Mouse (Mus musculus) forebrain, embryonic 11.5 days (tissue): ENCODE data around the gene Faap20. TPM values are rescaled to one million over a fixed set of nuclear protein-coding genes. Genes with fewer than 3 reads are reported as not detected.

Experiments
- ATAC-seq: fragments of 200-750 bp; cut with Nextera tagmentation; replicated peaks from 2 replicates; pipeline ENCODE4 v1.8.0; 2017; ENCODE audit warnings: moderate TSS enrichment; ENCODE audit not compliant: low FRiP score
- DNase-seq: peaks from one replicate; pipeline ENCODE4 v3.0.0-alpha.2; 2017; ENCODE audit warnings: low spot score
- H3K27ac ChIP-seq: fragments of 300-500 bp; sonication (generic); 2 replicates; pipeline ENCODE4 v1.5.1; 2014; ENCODE audit warnings: low read depth, low read length
- H3K27me3 ChIP-seq: fragments of 300-500 bp; sonication (generic); 2 replicates; pipeline ENCODE4 v1.6.1; 2014; ENCODE audit warnings: mild to moderate bottlenecking, low read length, mixed read lengths; ENCODE audit not compliant: control insufficient read depth, insufficient read depth
- H3K36me3 ChIP-seq: fragments of 300-500 bp; sonication (generic); 2 replicates; pipeline ENCODE4 v1.6.1; 2014; ENCODE audit warnings: mild to moderate bottlenecking, low read length, moderate library complexity, mixed read lengths; ENCODE audit not compliant: control insufficient read depth, insufficient read depth
- H3K4me1 ChIP-seq: fragments of 300-500 bp; sonication (generic); replicated peaks from 2 replicates; pipeline ENCODE4 v1.6.1; 2014; ENCODE audit warnings: low read length, mixed read lengths; ENCODE audit not compliant: control insufficient read depth, insufficient read depth
- H3K4me2 ChIP-seq: fragments of 300-500 bp; sonication (generic); 2 replicates; pipeline ENCODE4 v1.6.1; 2014; ENCODE audit warnings: low read depth, mild to moderate bottlenecking, low read length, moderate library complexity, mixed read lengths; ENCODE audit not compliant: severe bottlenecking
- H3K4me3 ChIP-seq: fragments of 300-500 bp; sonication (generic); 2 replicates; pipeline ENCODE4 v1.5.1; 2014; ENCODE audit warnings: low read depth, low read length
- H3K9ac ChIP-seq: fragments of 300-500 bp; sonication (generic); 2 replicates; pipeline ENCODE4 v1.6.1; 2014; ENCODE audit warnings: low read length
- H3K9me3 ChIP-seq: fragments of 300-500 bp; sonication (generic); 2 replicates; pipeline ENCODE4 v1.6.1; 2016; ENCODE audit warnings: low read length, mixed read lengths; ENCODE audit not compliant: control insufficient read depth
- WGBS: fragments of 180-500 bp; shearing (Covaris S2); extraction: QIAGEN DNeasy Blood & Tissue Kit; methylation state at CpG from one replicate; pipeline ENCODE4 v1.1.7; 2014; 5-methylcytosine and 5-hydroxymethylcytosine counted together
- polyA plus RNA-seq: library from polyadenylated mRNA; unstranded; fragments of >200 nt; fragmentation: Nextera tagmentation; extraction: Ambion mirVana; gene quantifications from 2 replicates; pipeline ENCODE4 v1.2.1, GENCODE M21; 2014

Gene Faap20
- polyA plus RNA-seq, result 105 and 107 TPM in 2 replicates

DNA sequence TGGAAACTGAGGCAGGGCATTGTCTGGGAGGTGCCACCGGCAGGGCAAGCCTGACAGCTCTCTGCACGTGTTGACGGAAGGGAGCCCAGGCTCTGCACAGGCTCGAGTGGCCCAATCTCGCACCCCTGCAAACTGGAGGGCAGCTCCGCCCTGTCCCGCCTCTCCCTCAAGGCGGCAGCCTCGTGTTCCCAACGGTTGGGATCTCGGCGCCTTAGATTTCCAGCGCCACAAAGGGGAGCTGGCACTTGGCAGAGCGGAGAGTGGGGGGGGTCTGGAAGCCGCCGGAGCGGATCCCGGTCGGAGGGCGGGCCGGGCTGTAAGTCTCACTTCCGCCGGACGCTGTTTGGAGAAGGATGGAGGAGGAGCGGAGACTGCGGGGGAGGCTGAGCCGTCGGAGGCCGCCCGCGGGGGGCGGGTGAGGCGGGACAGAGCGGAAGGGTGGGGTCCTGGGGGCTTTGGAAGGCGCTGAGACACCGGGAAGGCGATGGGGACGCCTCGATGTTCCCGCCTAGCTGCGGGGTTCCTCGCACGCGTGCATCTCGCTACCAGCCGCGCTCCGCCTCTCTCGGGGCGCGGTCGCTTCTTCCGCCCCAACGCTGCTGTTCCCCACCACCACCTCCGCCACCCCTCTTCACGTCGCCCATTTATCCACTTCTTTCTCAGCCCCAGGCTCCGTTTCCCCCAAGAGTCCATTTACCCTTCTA lies at the start of gene Faap20:
Faap20 (plus strand) TSS at position 155 of the 704 bp plus-strand sequence.
- peak within 1 kb of the TSS; percentile 89 for H3K4me2 ChIP-seq
- under 1% methylated on average over 58 of the region's 58 CpGs for WGBS

DNA sequence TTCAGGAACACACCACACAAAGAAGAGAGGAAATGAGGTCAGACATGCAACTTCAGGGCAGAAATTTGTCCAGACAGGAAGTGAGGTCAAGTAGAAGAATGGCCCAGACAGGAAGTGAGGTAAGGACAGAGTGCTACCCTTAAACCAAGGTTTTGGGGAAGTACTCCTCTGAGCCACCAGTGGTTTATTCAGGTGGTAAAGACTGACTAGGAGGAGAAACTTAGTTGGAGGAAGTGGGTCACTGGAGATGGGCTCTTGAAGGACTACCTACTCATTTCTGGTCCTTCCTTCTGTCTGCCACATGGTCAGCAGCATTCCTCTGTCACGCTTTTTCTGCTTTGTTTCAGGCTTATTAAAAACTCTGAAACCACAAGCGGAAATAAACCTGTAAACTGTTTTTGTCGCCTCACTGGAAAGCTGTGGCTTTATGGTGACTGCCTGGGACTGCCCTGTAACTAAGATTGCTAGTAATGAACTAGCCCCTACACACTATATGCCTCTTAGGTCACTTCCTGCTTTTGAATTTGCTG lies 48.7 kb upstream of the Faap20 start:
- no peaks in the 10 kb centered on the region for H3K9me3 ChIP-seq
- DNase-seq (no peak), ATAC-seq (no peak)
- 86% methylated on average over 3 of the region's 3 CpGs for WGBS
- peaks cover 1% of the 10 kb centered on the region; the same call in 1 of the 2 replicates for H3K4me1 ChIP-seq
- H3K27ac ChIP-seq, result no peak overlapping the region; the same call in 1 of the 2 replicates
- no peaks in the 10 kb centered on the region for H3K27me3 ChIP-seq
- no peaks in the 10 kb centered on the region for H3K36me3 ChIP-seq
- H3K4me2 ChIP-seq, result no peak overlapping the region
- no peak overlapping the region for H3K9ac ChIP-seq
- H3K4me3 ChIP-seq, result no peak overlapping the region

More for the DNA sequence above, at the start of gene Faap20:
- DNase-seq (peak; percentile 93), ATAC-seq (peak; percentile 90)
- no peaks in the 10 kb centered on the region for H3K9me3 ChIP-seq
- peaks cover 16% of the 10 kb centered on the region for H3K4me1 ChIP-seq
- H3K27ac ChIP-seq, result peak within 1 kb of the TSS; percentile 96
- H3K4me3 ChIP-seq, result peak within 1 kb of the TSS; percentile 49
- H3K27me3 ChIP-seq, result no peaks in the 10 kb centered on the region
- H3K36me3 ChIP-seq, result no peaks in the 10 kb centered on the region; the same call in 1 of the 2 replicates
- peak within 1 kb of the TSS; percentile 73 for H3K9ac ChIP-seq

DNA sequence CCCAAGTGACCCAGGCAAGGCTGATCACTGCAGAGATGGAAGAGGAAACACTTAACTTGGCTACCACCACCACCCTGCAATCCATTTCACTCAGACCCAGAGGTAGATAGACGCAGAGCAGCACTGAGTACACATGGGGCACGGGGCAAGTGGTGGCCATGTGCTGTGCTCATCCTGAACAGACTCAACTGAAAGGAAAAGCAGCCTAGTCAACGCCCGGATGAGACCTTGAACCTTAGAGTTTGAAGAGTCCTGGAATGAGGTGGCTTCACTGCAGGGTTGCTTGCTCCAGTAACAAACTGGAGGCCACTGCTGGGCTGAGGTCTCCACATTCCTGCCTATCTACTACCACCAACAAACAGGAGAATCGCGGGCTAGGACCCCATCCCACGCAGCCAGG lies 47.8 kb upstream of the Faap20 start:
- ATAC-seq (no peak), DNase-seq (no peak)
- H3K4me3 ChIP-seq, result no peak overlapping the region
- H3K9ac ChIP-seq, result no peak overlapping the region
- no peaks in the 10 kb centered on the region for H3K9me3 ChIP-seq
- H3K27ac ChIP-seq, result no peak overlapping the region
- no peaks in the 10 kb centered on the region for H3K36me3 ChIP-seq
- H3K4me2 ChIP-seq, result no peak overlapping the region
- H3K4me1 ChIP-seq, result peaks cover 1% of the 10 kb centered on the region; the same call in 1 of the 2 replicates
- H3K27me3 ChIP-seq, result no peaks in the 10 kb centered on the region
- 89% methylated on average over 7 of the region's 7 CpGs for WGBS

DNA sequence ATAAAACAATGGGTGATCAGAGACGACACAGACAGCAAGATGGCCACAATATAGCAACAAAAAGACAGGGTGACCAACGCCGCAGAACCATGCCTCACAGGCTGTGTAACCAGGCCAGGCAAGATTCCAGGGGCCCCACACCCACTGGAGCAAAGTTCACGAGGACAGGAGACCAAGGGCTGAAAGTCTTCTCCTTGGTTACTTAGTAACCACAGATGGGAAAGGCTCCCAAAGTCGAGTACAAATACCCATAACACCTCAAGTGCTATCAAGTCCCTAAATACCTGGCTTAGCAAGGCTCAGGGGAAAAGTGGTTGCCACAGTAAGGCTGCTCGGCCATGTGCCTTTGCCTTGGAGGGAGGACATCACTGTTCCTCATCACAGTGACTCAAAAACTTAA lies 43.7 kb upstream of the Faap20 start:
- no peak for ATAC-seq
- Histone ChIP-seq H3K4me1 (peaks cover 14% of the 10 kb centered on the region; the same call in 1 of the 2 replicates), H3K27me3 (no peaks in the 10 kb centered on the region), H3K4me2 (no peak overlapping the region), H3K36me3 (no peaks in the 10 kb centered on the region), H3K27ac (no peak overlapping the region), H3K9ac (no peak overlapping the region), H3K9me3 (no peaks in the 10 kb centered on the region), H3K4me3 (no peak overlapping the region)
- no peak for DNase-seq
- 79% methylated on average over 6 of the region's 6 CpGs for WGBS

DNA sequence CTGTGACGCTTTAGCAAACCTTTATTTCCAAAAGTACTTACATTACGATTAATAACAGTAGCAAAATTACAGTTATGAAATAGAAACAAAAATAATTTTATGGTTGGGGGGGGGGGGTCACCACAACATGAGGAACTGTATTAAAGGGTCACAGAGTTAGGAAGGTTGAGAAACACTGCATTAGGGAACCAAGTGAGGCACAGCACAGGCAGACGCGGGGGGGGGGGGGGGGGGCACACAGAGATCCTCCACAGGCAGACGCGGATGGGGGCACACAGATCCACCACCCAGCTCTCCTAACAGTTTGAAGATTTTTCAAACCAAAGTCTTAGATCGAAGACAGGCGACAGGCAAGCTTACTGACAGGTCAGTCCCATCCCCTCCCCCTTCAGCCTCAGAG lies 43.1 kb upstream of the Faap20 start:
- no peak for DNase-seq
- Histone ChIP-seq H3K27ac (no peak overlapping the region), H3K27me3 (no peaks in the 10 kb centered on the region), H3K9ac (no peak overlapping the region), H3K4me2 (no peak overlapping the region), H3K9me3 (no peaks in the 10 kb centered on the region), H3K4me1 (peaks cover 14% of the 10 kb centered on the region; the same call in 1 of the 2 replicates), H3K36me3 (no peaks in the 10 kb centered on the region), H3K4me3 (no peak overlapping the region)
- 84% methylated on average over 8 of the region's 8 CpGs for WGBS
- ATAC-seq, result no peak

DNA sequence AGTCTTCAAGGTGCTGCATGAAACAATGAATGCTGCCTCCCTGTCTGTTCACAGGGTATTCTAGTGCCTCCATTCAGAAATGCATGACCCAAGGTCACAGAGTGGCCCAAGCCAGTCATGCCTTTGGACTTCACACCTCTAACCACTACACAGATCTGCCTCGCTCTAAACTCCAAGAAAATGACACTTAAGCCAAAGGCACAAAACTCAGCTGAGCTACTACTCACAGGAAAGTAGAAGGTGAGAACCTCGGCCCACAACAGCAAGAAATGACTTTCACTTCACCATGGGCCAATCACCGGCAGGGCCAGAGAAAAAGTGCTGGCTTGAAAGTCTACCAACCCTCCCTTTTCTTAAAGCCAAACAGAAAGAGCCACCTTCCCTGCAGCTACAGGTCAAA lies 41.8 kb upstream of the Faap20 start:
- Histone ChIP-seq H3K9ac (no peak overlapping the region), H3K27ac (no peak overlapping the region), H3K4me3 (no peak overlapping the region), H3K9me3 (no peaks in the 10 kb centered on the region), H3K4me1 (peaks cover 16% of the 10 kb centered on the region), H3K27me3 (no peaks in the 10 kb centered on the region), H3K4me2 (no peak overlapping the region), H3K36me3 (no peaks in the 10 kb centered on the region)
- no peak for ATAC-seq
- no peak for DNase-seq
- WGBS, result 66% methylated on average over 3 of the region's 3 CpGs

DNA sequence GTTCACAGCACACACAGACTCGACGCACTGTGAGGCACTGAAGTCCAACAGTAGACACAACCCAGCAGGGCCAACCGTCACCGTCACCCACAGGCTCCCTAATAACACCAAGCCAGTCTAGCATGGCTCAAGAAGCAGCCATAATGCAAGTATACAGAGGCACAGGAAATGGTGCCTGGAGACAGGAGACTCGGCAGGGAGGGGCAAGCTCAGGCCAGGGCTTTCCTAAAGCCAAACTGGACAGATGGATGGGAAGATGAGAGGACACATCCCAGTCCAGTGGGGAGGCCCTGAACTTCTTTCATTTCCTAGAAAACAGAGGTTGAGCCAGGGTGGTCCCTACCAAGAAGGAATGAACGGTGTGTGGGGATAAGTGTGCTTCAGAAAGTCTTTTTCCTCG lies 41.0 kb upstream of the Faap20 start:
- H3K4me3 ChIP-seq, result no peak overlapping the region
- WGBS, result 59% methylated on average over 7 of the region's 7 CpGs
- no peaks in the 10 kb centered on the region for H3K9me3 ChIP-seq
- H3K36me3 ChIP-seq, result no peaks in the 10 kb centered on the region
- no peaks in the 10 kb centered on the region for H3K27me3 ChIP-seq
- no peak for DNase-seq
- H3K9ac ChIP-seq, result no peak overlapping the region
- ATAC-seq, result no peak
- peaks cover 22% of the 10 kb centered on the region for H3K4me1 ChIP-seq
- H3K27ac ChIP-seq, result no peak overlapping the region
- no peak overlapping the region for H3K4me2 ChIP-seq

DNA sequence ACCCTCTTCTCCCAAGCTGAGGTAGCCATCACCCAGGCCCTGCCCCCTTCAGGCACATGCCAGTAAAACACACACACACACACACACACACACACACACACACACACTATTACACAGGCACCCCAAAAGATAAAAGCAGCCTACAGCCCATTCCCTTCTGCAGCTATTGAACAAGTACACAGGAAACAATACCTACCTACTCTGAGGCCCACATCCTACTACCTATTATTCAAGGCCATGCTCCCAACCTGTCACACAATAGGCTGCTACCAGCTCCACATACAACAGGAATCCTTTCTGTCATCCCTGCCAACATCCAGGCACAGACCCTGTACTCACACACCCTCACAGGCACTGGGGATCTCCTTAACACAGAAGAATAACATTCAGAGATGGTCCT lies 40.5 kb upstream of the Faap20 start:
- H3K9ac ChIP-seq, result no peak overlapping the region

DNA sequence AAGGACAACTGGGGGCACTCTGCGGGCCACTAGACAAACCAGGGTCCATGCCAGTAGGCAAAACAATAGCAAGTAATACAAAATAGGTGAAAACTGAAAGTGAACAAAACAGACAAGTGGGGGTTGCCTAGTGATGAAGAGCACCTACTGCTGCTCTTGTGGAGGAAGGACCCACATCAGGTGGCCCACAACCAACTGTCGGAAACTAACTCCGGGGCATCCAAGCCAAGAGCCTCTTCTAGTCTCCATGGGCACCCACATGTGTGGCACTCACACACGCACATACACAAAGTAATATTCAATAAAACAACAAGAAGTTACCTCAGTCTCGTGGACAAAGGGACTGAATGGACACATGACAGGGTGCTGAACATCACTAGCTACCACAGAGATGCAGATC lies 40.1 kb upstream of the Faap20 start:
- WGBS, result 94% methylated on average over 5 of the region's 5 CpGs
- H3K9ac ChIP-seq, result no peak overlapping the region
- H3K27me3 ChIP-seq, result no peaks in the 10 kb centered on the region
- H3K4me3 ChIP-seq, result no peak overlapping the region
- no peaks in the 10 kb centered on the region for H3K9me3 ChIP-seq
- no peak overlapping the region for H3K27ac ChIP-seq
- no peak overlapping the region for H3K4me2 ChIP-seq
- H3K36me3 ChIP-seq, result no peaks in the 10 kb centered on the region
- H3K4me1 ChIP-seq, result peaks cover 30% of the 10 kb centered on the region
- no peak for ATAC-seq
- no peak for DNase-seq

More for the DNA sequence above, 40.5 kb upstream of the Faap20 start:
- Histone ChIP-seq H3K9me3 (no peaks in the 10 kb centered on the region), H3K27me3 (no peaks in the 10 kb centered on the region), H3K27ac (no peak overlapping the region), H3K36me3 (no peaks in the 10 kb centered on the region), H3K4me3 (no peak overlapping the region), H3K4me2 (no peak overlapping the region), H3K4me1 (peaks cover 26% of the 10 kb centered on the region)
- DNase-seq (no peak), ATAC-seq (no peak)
